Mouse (Mus musculus): ENCODE results near the gene Fgd4. TPM values are rescaled to one million over a fixed set of nuclear protein-coding genes. Genes with fewer than 3 reads are reported as not detected.
"Not testable (repeated sequence)": the region's sequence is repeated elsewhere in the genome, so short reads cannot be mapped to it uniquely, and the experiment has no call there.

Gene Fgd4
- polyA plus RNA-seq, 1 experiment from 2014 or later = 4.6 TPM

- Histone ChIP-seq H3K4me3 (no peak overlapping the region), H3K4me1 (no peaks in the 10 kb centered on the region), H3K4me2 (no peak overlapping the region), H3K27ac (no peak overlapping the region), H3K36me3 (no peaks in the 10 kb centered on the region), H3K9ac (no peak overlapping the region), H3K9me3 (no peaks in the 10 kb centered on the region), H3K27me3 (no peaks in the 10 kb centered on the region)
- 53% methylated on average over 4 of the region's 4 CpGs for WGBS
- no peak for ATAC-seq (ENCODE audit: insufficient number of reproducible peaks, insufficient read depth, low FRiP score, low TSS enrichment, low read depth)
Measured at GRCm38 (mm10) chr16:16484601-16485000, 115.7 kb downstream of the Fgd4 start.

GRCm38 (mm10) chr16:16473451-16473850 lies 126.9 kb downstream of the Fgd4 start:
- ATAC-seq (ENCODE audit: insufficient number of reproducible peaks, insufficient read depth, low FRiP score, low TSS enrichment, low read depth) = not testable (repeated sequence)

DNA sequence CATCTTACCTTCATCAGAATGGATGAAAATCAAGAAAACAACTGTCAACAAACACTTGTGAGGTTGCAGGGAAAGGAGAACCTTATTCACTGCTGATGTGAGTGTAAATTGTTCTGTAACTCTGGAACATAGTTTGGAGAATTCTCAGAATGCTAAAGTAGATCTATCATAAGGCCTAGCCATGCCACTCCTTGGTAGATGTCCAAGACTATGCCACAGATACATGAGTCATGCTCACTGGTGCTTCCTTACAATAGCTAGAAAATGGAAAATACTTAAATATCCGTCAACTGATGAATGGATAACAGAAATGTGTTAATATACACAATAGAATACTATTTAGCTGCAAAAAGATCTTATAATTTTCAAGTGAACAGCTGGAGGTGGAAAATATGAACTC lies 150.3 kb downstream of the Fgd4 start:
- no peak overlapping the region for H3K27ac ChIP-seq
- no peaks in the 10 kb centered on the region for H3K36me3 ChIP-seq
- no peak overlapping the region for H3K4me3 ChIP-seq
- ATAC-seq (ENCODE audit: insufficient number of reproducible peaks, insufficient read depth, low FRiP score, low TSS enrichment, low read depth) = no peak
- no peaks in the 10 kb centered on the region for H3K4me1 ChIP-seq
- no peaks in the 10 kb centered on the region for H3K9me3 ChIP-seq
- H3K9ac ChIP-seq = no peak overlapping the region
- H3K4me2 ChIP-seq = no peak overlapping the region
- no peaks in the 10 kb centered on the region for H3K27me3 ChIP-seq
- 76% methylated on average over 1 of the region's 1 CpGs for WGBS

More at GRCm38 (mm10) chr16:16473451-16473850, 126.9 kb downstream of the Fgd4 start:
- H3K27me3 ChIP-seq, H3K9ac ChIP-seq, H3K36me3 ChIP-seq, H3K9me3 ChIP-seq, H3K4me2 ChIP-seq, H3K4me1 ChIP-seq, H3K4me3 ChIP-seq, H3K27ac ChIP-seq: not testable (repeated sequence)
- 90% methylated on average over 10 of the region's 10 CpGs for WGBS

DNA sequence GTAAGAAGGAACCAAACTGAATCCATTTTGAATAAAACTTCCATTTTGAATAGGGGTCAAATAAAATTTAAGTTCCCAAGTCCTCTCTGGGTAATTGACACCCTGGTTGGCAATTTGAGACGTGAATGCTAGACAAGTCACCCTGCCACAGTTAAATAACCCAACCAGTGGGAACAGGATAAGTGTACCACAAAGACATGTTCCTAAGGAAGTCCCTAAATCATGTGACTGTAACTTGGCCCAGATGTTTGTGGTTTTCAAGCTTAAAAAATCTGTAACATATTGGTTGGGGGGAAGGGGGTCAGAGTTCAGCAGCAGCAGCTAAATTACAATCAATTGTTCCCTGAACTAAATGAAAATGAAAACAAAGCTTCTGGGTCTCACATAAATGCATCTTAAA lies 161.9 kb downstream of the Fgd4 start:
- Histone ChIP-seq H3K4me3 (no peak overlapping the region), H3K27me3 (no peaks in the 10 kb centered on the region), H3K4me2 (no peak overlapping the region), H3K4me1 (no peaks in the 10 kb centered on the region), H3K36me3 (no peaks in the 10 kb centered on the region), H3K9me3 (no peaks in the 10 kb centered on the region), H3K27ac (no peak overlapping the region), H3K9ac (no peak overlapping the region)
- WGBS = 24% methylated on average over 1 of the region's 1 CpGs
- no peak for ATAC-seq (ENCODE audit: insufficient number of reproducible peaks, insufficient read depth, low FRiP score, low TSS enrichment, low read depth)

GRCm38 (mm10) chr16:16422456-16422855 lies 177.9 kb downstream of the Fgd4 start:
- H3K9ac ChIP-seq = no peak overlapping the region
- H3K27me3 ChIP-seq = no peaks in the 10 kb centered on the region
- no peak overlapping the region for H3K27ac ChIP-seq
- no peak overlapping the region for H3K4me2 ChIP-seq
- H3K36me3 ChIP-seq = no peaks in the 10 kb centered on the region
- no peaks in the 10 kb centered on the region for H3K4me1 ChIP-seq
- H3K9me3 ChIP-seq = no peaks in the 10 kb centered on the region
- WGBS = 90% methylated on average over 2 of the region's 2 CpGs
- H3K4me3 ChIP-seq = no peak overlapping the region
- no peak for ATAC-seq (ENCODE audit: insufficient number of reproducible peaks, insufficient read depth, low FRiP score, low TSS enrichment, low read depth)

- not testable (repeated sequence) for H3K27ac ChIP-seq; ATAC-seq (ENCODE audit: insufficient number of reproducible peaks, insufficient read depth, low FRiP score, low TSS enrichment, low read depth); H3K4me3 ChIP-seq; H3K36me3 ChIP-seq; H3K9me3 ChIP-seq; H3K4me1 ChIP-seq; H3K9ac ChIP-seq; H3K27me3 ChIP-seq; H3K4me2 ChIP-seq
- 53% methylated on average over 9 of the region's 9 CpGs for WGBS
Measured at GRCm38 (mm10) chr16:16367217-16367616, 233.1 kb downstream of the Fgd4 start.

Other genes starting within 250 kb of the Fgd4 start
- gene Dnm1l, start 241.6 kb downstream of the Fgd4 start, polyA plus RNA-seq (2015; fragmentation: Nextera tagmentation; extraction: Ambion mirVana) = 62.0 and 67.1 TPM in 2 replicates
- gene Olfr19, start 75.9 kb upstream of the Fgd4 start, polyA plus RNA-seq (2015; fragmentation: Nextera tagmentation; extraction: Ambion mirVana) = 0.11 TPM in 1 of 2 replicates, not detected in the other
- gene Spag6l, start 228.9 kb upstream of the Fgd4 start, polyA plus RNA-seq (2015; fragmentation: Nextera tagmentation; extraction: Ambion mirVana) = 0.60 and 0.74 TPM in 2 replicates

Data from embryonic facial prominence, embryonic 13.5 days (tissue).